Mouse (Mus musculus) midbrain, embryonic 14.5 days (tissue): ENCODE data around the gene Zbp1. TPM values are rescaled to one million over a fixed set of nuclear protein-coding genes. Genes with fewer than 3 reads are reported as not detected.
A peak's percentile ranks its signal among the peaks of the same experiment; 100 is the strongest.

Source experiments
- ATAC-seq: fragments of 200-750 bp; cut with Nextera tagmentation; 2 replicates; pipeline ENCODE4 v1.8.0; 2017; ENCODE audit warnings: moderate number of reproducible peaks, moderate library complexity; ENCODE audit not compliant: low FRiP score, low TSS enrichment
- DNase-seq: peaks from one replicate; pipeline ENCODE4 v3.0.0-alpha.2; 2015
- H3K27ac ChIP-seq: fragments of 300-500 bp; sonication (generic); replicated peaks from 2 replicates; pipeline ENCODE4 v1.5.1; 2014; ENCODE audit warnings: mild to moderate bottlenecking, low read depth, low read length, moderate library complexity
- H3K27me3 ChIP-seq: fragments of 300-500 bp; sonication (generic); 2 replicates; pipeline ENCODE4 v1.6.1; 2014; ENCODE audit warnings: low read length, control low read depth, mixed read lengths; ENCODE audit not compliant: control insufficient read depth, insufficient read depth
- H3K36me3 ChIP-seq: fragments of 300-500 bp; sonication (generic); 2 replicates; pipeline ENCODE4 v1.6.1; 2014; ENCODE audit warnings: low read length, control low read depth; ENCODE audit not compliant: control insufficient read depth, insufficient read depth
- H3K4me1 ChIP-seq: fragments of 300-500 bp; sonication (generic); 2 replicates; pipeline ENCODE4 v1.6.1; 2014; ENCODE audit warnings: mild to moderate bottlenecking, antibody characterized with exemption, low read length, control low read depth; ENCODE audit not compliant: control insufficient read depth, insufficient read depth
- H3K4me2 ChIP-seq: fragments of 300-500 bp; sonication (generic); 2 replicates; pipeline ENCODE4 v1.6.1; 2014; ENCODE audit warnings: mild to moderate bottlenecking, low read length, moderate library complexity
- H3K4me3 ChIP-seq: fragments of 300-500 bp; sonication (generic); replicated peaks from 2 replicates; pipeline ENCODE4 v1.5.1; 2014; ENCODE audit warnings: low read depth, low read length
- H3K9ac ChIP-seq: fragments of 300-500 bp; sonication (generic); replicated peaks from 2 replicates; pipeline ENCODE4 v1.6.1; 2014; ENCODE audit warnings: mild to moderate bottlenecking, low read length, moderate library complexity
- H3K9me3 ChIP-seq: fragments of 300-500 bp; sonication (generic); 2 replicates; pipeline ENCODE4 v1.6.1; 2016; ENCODE audit warnings: low read length, control low read depth, mixed read lengths; ENCODE audit not compliant: control insufficient read depth
- WGBS: fragments of 180-500 bp; shearing (Covaris S2); extraction: QIAGEN DNeasy Blood & Tissue Kit; methylation state at CpG from one replicate; pipeline ENCODE4 v1.1.7; 2014; 5-methylcytosine and 5-hydroxymethylcytosine counted together
- polyA plus RNA-seq: library from polyadenylated mRNA; unstranded; fragments of >200 nt; fragmentation: Nextera tagmentation; extraction: Ambion mirVana; gene quantifications from 2 replicates; pipeline ENCODE4 v1.2.1, GENCODE M21; 2014

Gene Zbp1
- polyA plus RNA-seq, 1 experiment from 2014 or later: 1.7 TPM

- no peak for ATAC-seq
- Histone ChIP-seq H3K4me2 (no peak overlapping the region), H3K4me1 (peaks cover 83% of the 10 kb centered on the region), H3K9me3 (no peaks in the 10 kb centered on the region), H3K36me3 (no peaks in the 10 kb centered on the region), H3K9ac (no peak overlapping the region), H3K27ac (peak overlapping the region; percentile 66; the same call in 1 of the 2 replicates), H3K4me3 (no peak overlapping the region), H3K27me3 (no peaks in the 10 kb centered on the region)
- no peak for DNase-seq
- WGBS: 24% methylated on average over 9 of the region's 9 CpGs
These were observed 39.9 kb upstream of the Zbp1 start for GRCm38 (mm10) chr2:173258459-173259091.

DNA sequence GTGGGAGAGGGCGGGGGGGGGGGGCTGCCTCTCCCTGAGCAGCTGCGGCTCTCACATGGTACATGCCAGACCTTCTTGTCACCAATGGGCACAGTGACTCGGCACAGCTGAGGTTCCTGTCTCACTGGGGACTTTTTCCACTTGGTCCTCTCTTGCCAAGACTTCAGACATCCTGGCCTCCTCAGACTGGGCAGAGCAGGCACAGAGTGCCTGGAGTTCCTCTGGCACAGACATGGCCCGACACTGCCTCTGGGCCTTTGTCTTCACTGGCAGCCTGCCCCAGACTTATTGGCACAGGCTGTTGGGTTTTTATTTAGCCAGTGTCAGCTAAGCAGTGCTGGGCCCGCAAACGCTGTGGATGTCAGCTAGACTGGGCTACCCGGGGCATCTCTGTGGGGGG is 38.9 kb upstream of the Zbp1 start:
- no peaks in the 10 kb centered on the region for H3K9me3 ChIP-seq
- WGBS: 28% methylated on average over 7 of the region's 7 CpGs
- peaks cover 91% of the 10 kb centered on the region for H3K4me1 ChIP-seq
- H3K4me2 ChIP-seq: no peak overlapping the region
- no peaks in the 10 kb centered on the region for H3K27me3 ChIP-seq
- DNase-seq: peak; percentile 81
- peak overlapping the region; percentile 66 for H3K27ac ChIP-seq
- H3K9ac ChIP-seq: no peak overlapping the region
- H3K4me3 ChIP-seq: no peak overlapping the region
- ATAC-seq: peak; percentile 65
- no peaks in the 10 kb centered on the region for H3K36me3 ChIP-seq

DNA sequence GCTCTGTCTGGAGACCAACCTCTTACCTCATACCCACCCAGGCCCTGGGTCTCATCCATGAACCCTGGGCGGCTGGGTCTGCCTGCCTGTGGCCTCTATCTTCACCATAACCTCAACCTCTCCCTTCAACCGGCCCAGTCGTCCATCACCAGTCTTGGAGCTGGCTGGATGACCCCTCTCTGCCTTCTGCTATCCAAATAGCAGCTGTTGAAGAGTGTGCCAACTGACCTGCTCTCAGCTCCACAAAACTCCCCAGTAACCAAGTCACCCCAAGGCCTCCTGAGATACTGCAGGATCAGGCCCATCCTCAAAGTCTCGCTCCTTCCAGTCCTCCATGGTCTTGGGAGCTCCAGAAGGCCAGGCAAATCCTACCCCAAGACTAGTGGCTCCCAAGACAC is 37.8 kb upstream of the Zbp1 start:
- no peak overlapping the region for H3K9ac ChIP-seq
- no peaks in the 10 kb centered on the region for H3K9me3 ChIP-seq
- DNase-seq (no peak), ATAC-seq (no peak)
- no peak overlapping the region for H3K4me3 ChIP-seq
- no peaks in the 10 kb centered on the region for H3K36me3 ChIP-seq
- H3K4me1 ChIP-seq: peaks cover 90% of the 10 kb centered on the region
- no peaks in the 10 kb centered on the region for H3K27me3 ChIP-seq
- H3K4me2 ChIP-seq: no peak overlapping the region
- 91% methylated on average over 4 of the region's 4 CpGs for WGBS
- 0 out of 2 replicates have a peak overlapping the region, but pooled peaks have one; percentile 66 for H3K27ac ChIP-seq

- H3K4me2 ChIP-seq: no peak overlapping the region
- H3K9me3 ChIP-seq: no peaks in the 10 kb centered on the region
- no peaks in the 10 kb centered on the region for H3K36me3 ChIP-seq
- H3K9ac ChIP-seq: no peak overlapping the region
- H3K4me1 ChIP-seq: peaks cover 90% of the 10 kb centered on the region
- H3K4me3 ChIP-seq: no peak overlapping the region
- H3K27me3 ChIP-seq: no peaks in the 10 kb centered on the region
- DNase-seq (no peak), ATAC-seq (no peak)
- 64% methylated on average over 7 of the region's 7 CpGs for WGBS
- 0 out of 2 replicates have a peak overlapping the region, but pooled peaks have one; percentile 41 for H3K27ac ChIP-seq
These were observed 37.3 kb upstream of the Zbp1 start for GRCm38 (mm10) chr2:173255810-173256551.

DNA sequence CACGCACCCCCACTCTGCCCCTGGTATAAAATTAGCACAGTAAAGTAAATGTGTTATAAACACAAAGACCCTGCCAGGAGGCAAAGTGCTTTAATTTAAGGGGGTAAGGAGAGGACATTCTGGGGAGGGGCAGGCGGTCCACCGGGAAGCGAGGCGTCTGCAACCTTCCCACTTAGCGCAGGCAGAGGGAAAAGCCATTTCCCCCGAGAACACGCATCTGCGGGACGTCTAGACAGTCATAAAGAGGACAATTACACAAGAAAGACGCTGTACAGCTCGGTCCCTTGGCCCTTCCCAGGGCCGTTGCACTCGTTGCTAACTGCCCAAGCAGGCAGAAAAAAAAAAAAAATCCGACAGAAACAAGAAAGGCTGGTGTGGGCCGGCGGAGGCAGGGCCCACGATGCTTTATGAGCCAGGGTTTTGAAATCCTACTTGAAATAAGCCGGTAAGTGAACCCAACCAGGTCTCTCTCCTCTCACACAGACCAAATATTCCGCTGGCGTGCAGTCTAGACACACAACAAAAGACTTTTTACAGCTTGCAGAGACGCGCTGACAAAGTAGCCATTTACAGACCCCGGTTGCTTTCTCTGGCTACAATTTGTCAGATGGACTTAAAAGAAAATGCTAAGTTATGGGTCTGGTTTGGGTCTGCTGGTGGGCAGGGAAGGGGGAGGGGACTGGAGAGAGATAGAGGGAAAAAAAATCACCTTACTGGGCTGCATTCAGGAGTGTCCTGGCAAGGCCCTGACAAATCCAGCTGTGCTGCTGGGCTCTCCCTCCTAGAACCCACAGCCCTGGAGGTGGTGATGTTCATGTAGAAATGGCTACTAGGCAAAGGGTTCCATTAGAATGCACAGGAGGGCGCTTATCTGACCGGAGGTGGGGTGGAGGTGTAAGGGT is 35.3 kb upstream of the Zbp1 start:
- Histone ChIP-seq H3K9me3 (no peaks in the 10 kb centered on the region), H3K9ac (peak overlapping the region; percentile 28; the same call in 1 of the 2 replicates), H3K36me3 (no peaks in the 10 kb centered on the region), H3K27ac (peak overlapping the region; percentile 73), H3K27me3 (no peaks in the 10 kb centered on the region), H3K4me2 (peak overlapping the region; percentile 38), H3K4me1 (peaks cover 91% of the 10 kb centered on the region), H3K4me3 (0 out of 2 replicates have a peak overlapping the region, but pooled peaks have one; percentile 7)
- 10% methylated on average over 26 of the region's 26 CpGs for WGBS
- DNase-seq (peak; percentile 77), ATAC-seq (no peak)

DNA sequence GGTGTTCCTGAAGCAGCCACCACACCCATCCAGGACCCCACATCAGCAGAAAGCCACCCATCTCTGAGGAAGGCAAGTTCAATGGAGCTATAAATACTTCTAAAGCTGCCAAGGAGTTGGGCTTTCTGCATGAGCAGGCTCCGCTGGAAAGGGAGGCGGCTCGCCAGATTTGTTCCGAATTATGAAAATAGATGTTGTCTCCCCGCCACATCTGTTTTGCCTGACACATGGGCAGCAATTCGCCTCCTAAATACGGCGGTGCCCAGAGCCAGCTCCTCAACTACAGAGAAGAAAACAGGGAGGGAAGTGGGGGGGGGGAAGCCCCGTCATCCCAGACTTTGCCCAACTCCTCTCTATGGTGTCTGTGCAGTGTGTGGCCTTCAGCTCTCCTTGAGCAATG is 33.0 kb upstream of the Zbp1 start:
- ATAC-seq (no peak), DNase-seq (no peak)
- Histone ChIP-seq H3K27me3 (no peaks in the 10 kb centered on the region), H3K4me3 (no peak overlapping the region), H3K4me2 (no peak overlapping the region), H3K27ac (no peak overlapping the region), H3K9me3 (no peaks in the 10 kb centered on the region), H3K9ac (no peak overlapping the region), H3K4me1 (peaks cover 68% of the 10 kb centered on the region), H3K36me3 (no peaks in the 10 kb centered on the region)
- 61% methylated on average over 9 of the region's 9 CpGs for WGBS

DNA sequence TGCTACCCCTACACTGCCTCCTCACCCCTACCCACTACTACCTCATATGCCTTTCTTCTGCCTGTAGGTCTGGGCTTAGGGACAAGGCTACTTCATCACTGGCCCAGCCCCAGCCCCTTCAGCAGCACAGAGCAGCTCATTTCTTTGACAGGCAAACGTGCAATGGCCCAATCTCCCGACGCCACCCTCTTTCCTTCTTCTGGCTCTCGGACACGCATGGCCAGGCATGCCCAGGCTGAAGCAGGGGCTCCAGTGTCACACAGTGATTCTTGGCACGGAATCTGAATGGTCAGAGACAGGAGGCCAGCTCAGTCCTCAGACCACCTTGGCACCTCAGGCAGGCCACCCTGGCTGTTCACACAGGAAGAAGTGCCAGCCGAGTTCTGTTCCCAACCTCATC is 32.4 kb upstream of the Zbp1 start:
- Histone ChIP-seq H3K27ac (0 out of 2 replicates have a peak overlapping the region, but pooled peaks have one; percentile 26), H3K4me1 (peaks cover 63% of the 10 kb centered on the region), H3K9me3 (no peaks in the 10 kb centered on the region), H3K4me2 (no peak overlapping the region), H3K9ac (no peak overlapping the region), H3K36me3 (no peaks in the 10 kb centered on the region), H3K27me3 (no peaks in the 10 kb centered on the region), H3K4me3 (no peak overlapping the region)
- WGBS: 51% methylated on average over 7 of the region's 7 CpGs
- ATAC-seq (no peak), DNase-seq (no peak)

DNA sequence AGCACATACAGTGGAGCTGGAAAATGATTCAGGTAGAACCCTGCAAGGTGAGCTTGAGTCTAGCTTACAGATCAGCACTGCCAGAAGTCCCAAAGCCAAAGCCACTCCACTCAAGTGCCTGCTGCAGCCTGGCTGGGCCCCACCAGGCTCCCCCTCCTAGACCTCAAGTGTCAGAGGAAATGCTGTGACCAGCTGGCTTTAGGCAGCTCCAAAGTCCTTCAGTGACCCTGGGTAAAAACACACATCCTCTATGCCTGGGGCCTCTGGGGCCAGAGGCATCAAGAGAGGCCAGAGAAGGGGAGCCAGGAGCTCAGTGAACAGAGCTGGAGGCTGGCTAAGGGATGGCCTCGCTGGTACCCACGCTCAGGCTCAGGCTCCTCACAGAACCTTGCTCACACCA is 31.7 kb upstream of the Zbp1 start:
- H3K36me3 ChIP-seq: no peaks in the 10 kb centered on the region
- no peaks in the 10 kb centered on the region for H3K27me3 ChIP-seq
- H3K9me3 ChIP-seq: no peaks in the 10 kb centered on the region
- H3K4me2 ChIP-seq: no peak overlapping the region
- WGBS: 22% methylated on average over 2 of the region's 2 CpGs
- peaks cover 55% of the 10 kb centered on the region for H3K4me1 ChIP-seq
- H3K27ac ChIP-seq: no peak overlapping the region
- no peak for DNase-seq
- no peak overlapping the region for H3K9ac ChIP-seq
- no peak for ATAC-seq
- no peak overlapping the region for H3K4me3 ChIP-seq
